Mouse (Mus musculus): ENCODE measurements around the gene Cd3d. TPM values are rescaled to one million over a fixed set of nuclear protein-coding genes. Genes with fewer than 3 reads are reported as not detected.

Cd3d gene
- polyA plus RNA-seq, 1 experiment from 2014 or later: 0.45 TPM

DNA sequence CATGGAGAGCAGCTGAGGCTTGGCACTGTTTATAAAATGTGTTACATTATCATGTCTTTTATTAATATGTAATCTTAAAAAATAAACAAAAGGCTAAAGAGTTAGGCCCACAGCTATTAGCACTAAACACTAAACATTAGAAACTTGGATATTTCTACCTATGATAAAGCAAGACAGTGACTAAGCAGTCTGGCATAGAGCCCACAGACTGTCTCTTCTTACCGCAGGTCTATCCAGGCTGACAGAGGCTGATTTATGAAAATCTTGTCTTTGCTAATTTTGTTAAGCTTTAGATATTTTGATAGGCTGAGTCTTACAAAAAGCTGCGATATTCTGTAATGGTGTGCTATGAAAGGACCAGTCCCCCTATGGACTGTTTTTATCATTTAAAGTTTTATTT, 11.7 kb downstream of the Cd3d start:
- WGBS: 69% methylated on average over 2 of the region's 2 CpGs
- Histone ChIP-seq H3K27ac (replicated peaks) (no peak overlapping the region), H3K4me3 (no peak overlapping the region), H3K4me2 (no peak overlapping the region), H3K9ac (no peak overlapping the region), H3K4me1 (no peaks in the 10 kb centered on the region), H3K9me3 (no peaks in the 10 kb centered on the region), H3K27me3 (replicated peaks) (peaks cover 6% of the 10 kb centered on the region), H3K36me3 (no peaks in the 10 kb centered on the region)
- no peak for ATAC-seq (ENCODE audit: extremely low read depth, insufficient number of reproducible peaks, low FRiP score, low TSS enrichment)

DNA sequence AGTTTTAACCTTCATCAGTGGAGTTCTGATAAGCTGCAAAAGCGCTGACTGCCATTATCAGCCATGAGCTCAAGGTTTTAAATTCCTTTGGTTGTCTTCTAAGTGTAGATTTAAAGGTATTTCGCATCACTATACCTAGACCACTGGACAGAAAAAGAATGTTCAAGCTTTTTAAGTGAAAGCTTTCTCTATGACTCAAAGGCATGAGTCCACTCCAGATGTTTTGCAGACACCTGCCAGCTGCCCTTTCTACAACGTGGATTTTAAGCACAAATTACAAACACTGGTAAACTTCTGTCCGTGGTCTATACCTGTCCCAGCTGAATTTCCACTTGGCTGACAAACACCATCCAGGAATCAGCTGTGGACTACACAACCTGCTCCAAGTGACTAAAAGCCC, 13.4 kb downstream of the Cd3d start:
- ATAC-seq (ENCODE audit: extremely low read depth, insufficient number of reproducible peaks, low FRiP score, low TSS enrichment): no peak
- 50% methylated on average over 4 of the region's 4 CpGs for WGBS

DNA sequence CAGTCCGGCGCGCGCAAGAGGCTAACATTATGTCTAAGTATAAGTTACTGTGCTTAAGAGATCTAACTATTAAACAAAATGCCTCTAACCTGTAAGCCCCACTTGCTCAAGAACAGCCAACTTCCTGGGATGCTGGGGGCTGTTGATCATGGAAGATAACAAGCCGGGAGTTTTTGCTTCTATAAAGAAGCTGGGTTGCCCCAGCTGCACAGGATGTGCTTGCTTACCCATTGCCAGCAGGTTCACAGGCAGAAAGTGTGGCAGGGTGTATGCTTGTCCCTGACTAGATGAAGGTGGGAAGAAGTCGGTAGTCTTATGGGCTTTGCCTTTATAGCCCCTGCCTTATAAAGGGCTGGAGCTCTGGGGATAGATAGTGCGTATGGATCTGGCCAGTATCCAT, 15.0 kb downstream of the Cd3d start:
- ATAC-seq (ENCODE audit: extremely low read depth, insufficient number of reproducible peaks, low FRiP score, low TSS enrichment): no peak
- Histone ChIP-seq H3K4me3 (no peak overlapping the region), H3K9ac (no peak overlapping the region), H3K27ac (replicated peaks) (no peak overlapping the region), H3K4me1 (no peaks in the 10 kb centered on the region), H3K27me3 (replicated peaks) (peaks cover 21% of the 10 kb centered on the region), H3K4me2 (no peak overlapping the region), H3K9me3 (no peaks in the 10 kb centered on the region), H3K36me3 (no peaks in the 10 kb centered on the region)
- 91% methylated on average over 7 of the region's 7 CpGs for WGBS

More for the DNA sequence above, 13.4 kb downstream of the Cd3d start:
- Histone ChIP-seq H3K9me3 (no peaks in the 10 kb centered on the region), H3K4me1 (no peaks in the 10 kb centered on the region), H3K9ac (no peak overlapping the region), H3K27me3 (replicated peaks) (peaks cover 19% of the 10 kb centered on the region), H3K4me3 (no peak overlapping the region), H3K36me3 (no peaks in the 10 kb centered on the region), H3K4me2 (no peak overlapping the region), H3K27ac (replicated peaks) (no peak overlapping the region)

DNA sequence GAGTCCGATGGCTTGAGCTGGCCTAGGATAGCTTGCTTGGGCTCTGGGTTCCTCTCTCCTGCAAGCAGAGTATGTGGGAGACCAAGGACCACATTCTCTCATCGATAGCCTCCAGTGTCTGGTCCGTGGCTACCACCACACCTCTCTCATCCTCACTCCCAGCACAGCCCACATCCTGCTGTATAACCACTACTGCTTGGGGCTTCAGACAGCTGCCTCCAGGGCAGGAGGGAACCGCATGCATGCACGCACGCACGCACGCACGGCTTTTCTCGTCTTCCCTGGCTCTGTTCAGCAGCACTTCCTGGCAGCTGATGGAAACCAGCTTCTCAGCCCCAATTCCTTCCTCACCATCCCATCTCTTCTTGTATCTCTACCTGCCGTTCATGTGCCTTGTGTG, 16.6 kb downstream of the Cd3d start:
- no peak for ATAC-seq (ENCODE audit: extremely low read depth, insufficient number of reproducible peaks, low FRiP score, low TSS enrichment)
- H3K27ac ChIP-seq (replicated peaks): no peak overlapping the region
- H3K4me3 ChIP-seq: no peak overlapping the region
- no peaks in the 10 kb centered on the region for H3K36me3 ChIP-seq
- no peaks in the 10 kb centered on the region for H3K9me3 ChIP-seq
- peaks cover 29% of the 10 kb centered on the region for H3K27me3 ChIP-seq (replicated peaks)
- H3K4me1 ChIP-seq: no peaks in the 10 kb centered on the region
- no peak overlapping the region for H3K9ac ChIP-seq
- WGBS: 67% methylated on average over 11 of the region's 11 CpGs
- no peak overlapping the region for H3K4me2 ChIP-seq

DNA sequence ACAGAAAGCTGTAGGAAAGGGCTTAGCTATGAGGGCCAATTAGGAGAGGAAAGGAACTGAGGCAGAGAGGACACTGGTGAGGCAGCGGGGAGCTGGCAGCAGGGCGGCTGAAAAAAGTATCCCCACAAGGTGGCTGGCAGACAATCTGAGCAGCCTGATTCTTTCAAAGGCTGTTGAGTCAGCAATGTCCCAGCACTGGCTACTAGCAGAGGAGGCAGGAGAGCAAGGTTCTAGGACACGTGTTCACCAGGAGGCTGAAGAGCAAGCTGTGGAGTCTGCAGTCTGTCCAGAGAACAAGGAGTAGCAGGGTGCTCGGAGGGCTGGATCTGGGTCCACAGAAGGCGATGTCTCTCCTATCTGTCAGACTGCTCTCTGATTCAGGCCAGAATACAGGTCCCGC, 17.6 kb downstream of the Cd3d start:
- H3K4me2 ChIP-seq: no peak overlapping the region
- H3K27me3 ChIP-seq (replicated peaks): peaks cover 32% of the 10 kb centered on the region
- no peak overlapping the region for H3K9ac ChIP-seq
- no peaks in the 10 kb centered on the region for H3K36me3 ChIP-seq
- ATAC-seq (ENCODE audit: extremely low read depth, insufficient number of reproducible peaks, low FRiP score, low TSS enrichment): no peak
- H3K27ac ChIP-seq (replicated peaks): no peak overlapping the region
- no peak overlapping the region for H3K4me3 ChIP-seq
- H3K4me1 ChIP-seq: no peaks in the 10 kb centered on the region
- WGBS: 43% methylated on average over 6 of the region's 6 CpGs
- H3K9me3 ChIP-seq: no peaks in the 10 kb centered on the region

DNA sequence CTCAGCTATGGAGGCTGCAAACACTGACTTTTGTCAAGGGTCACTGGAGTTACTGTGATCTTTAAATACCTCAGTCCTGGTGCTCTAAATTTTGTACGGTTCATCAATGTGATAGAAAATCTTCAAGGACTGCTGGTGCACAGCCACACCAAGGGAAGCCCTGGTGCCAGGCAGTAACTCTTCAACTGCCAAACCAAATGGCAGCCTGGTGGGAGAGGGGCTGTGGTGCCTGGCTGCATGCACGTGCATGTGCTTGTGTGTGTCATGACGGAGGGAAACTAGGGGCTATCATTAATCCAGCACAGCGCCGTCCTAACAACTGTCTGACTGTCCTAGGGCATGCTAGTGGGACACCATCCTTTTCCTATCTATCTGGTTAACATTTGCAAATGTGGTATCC, 18.2 kb downstream of the Cd3d start:
- Histone ChIP-seq H3K4me3 (no peak overlapping the region), H3K4me1 (no peaks in the 10 kb centered on the region), H3K27me3 (replicated peaks) (peaks cover 34% of the 10 kb centered on the region), H3K9ac (no peak overlapping the region), H3K27ac (replicated peaks) (no peak overlapping the region), H3K36me3 (no peaks in the 10 kb centered on the region), H3K9me3 (no peaks in the 10 kb centered on the region), H3K4me2 (no peak overlapping the region)
- WGBS: 68% methylated on average over 5 of the region's 5 CpGs
- no peak for ATAC-seq (ENCODE audit: extremely low read depth, insufficient number of reproducible peaks, low FRiP score, low TSS enrichment)

DNA sequence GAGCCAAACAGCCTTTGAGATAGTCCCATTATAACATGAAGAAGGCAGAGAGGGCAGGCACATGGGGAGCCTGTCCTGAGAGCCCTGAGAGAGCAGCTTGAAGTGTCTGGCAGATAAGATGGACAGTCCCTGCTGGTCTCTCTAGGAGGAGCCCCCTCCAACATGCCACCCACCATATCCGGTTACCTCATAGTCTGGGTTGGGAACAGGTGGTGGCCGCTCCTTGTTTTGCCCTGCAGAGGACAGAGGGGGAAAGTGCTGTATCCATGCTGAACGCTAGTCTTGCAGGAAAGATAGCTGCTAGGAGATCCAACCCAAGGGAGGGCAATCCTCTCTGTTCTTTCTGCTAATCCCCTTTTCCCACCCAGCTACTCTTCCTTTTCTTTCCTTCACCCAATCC, 18.7 kb downstream of the Cd3d start:
- Histone ChIP-seq H3K27ac (replicated peaks) (no peak overlapping the region), H3K4me1 (no peaks in the 10 kb centered on the region), H3K27me3 (replicated peaks) (peaks cover 37% of the 10 kb centered on the region), H3K9ac (no peak overlapping the region), H3K4me2 (no peak overlapping the region), H3K36me3 (no peaks in the 10 kb centered on the region), H3K9me3 (no peaks in the 10 kb centered on the region), H3K4me3 (no peak overlapping the region)
- 19% methylated on average over 3 of the region's 3 CpGs for WGBS
- ATAC-seq (ENCODE audit: extremely low read depth, insufficient number of reproducible peaks, low FRiP score, low TSS enrichment): no peak

DNA sequence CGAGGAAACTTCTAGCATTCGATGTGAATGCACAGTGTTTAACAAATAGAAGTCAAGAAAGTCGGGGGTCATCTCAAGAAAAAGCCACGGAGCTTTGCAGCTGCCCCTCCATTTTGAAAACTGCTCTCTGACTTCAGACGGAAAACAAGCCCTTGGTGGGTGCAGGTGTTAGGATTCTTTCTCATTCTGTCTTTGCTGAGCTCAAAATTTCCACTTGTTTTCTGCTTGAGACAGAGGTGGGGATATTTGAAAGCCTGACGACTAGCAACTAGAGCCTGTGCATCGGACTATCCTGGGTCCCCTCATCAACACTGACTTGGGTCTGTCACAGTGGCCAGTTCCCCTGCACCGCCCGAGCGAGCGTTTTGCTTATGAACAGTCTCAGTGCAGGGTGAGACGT, 25.8 kb downstream of the Cd3d start:
- ATAC-seq (ENCODE audit: extremely low read depth, insufficient number of reproducible peaks, low FRiP score, low TSS enrichment): no peak
- no peak overlapping the region for H3K9ac ChIP-seq
- H3K36me3 ChIP-seq: no peaks in the 10 kb centered on the region
- WGBS: 61% methylated on average over 12 of the region's 12 CpGs
- no peak overlapping the region for H3K27ac ChIP-seq (replicated peaks)
- no peak overlapping the region for H3K4me3 ChIP-seq
- H3K4me2 ChIP-seq: no peak overlapping the region
- H3K9me3 ChIP-seq: no peaks in the 10 kb centered on the region
- no peaks in the 10 kb centered on the region for H3K4me1 ChIP-seq
- peaks cover 52% of the 10 kb centered on the region for H3K27me3 ChIP-seq (replicated peaks)

DNA sequence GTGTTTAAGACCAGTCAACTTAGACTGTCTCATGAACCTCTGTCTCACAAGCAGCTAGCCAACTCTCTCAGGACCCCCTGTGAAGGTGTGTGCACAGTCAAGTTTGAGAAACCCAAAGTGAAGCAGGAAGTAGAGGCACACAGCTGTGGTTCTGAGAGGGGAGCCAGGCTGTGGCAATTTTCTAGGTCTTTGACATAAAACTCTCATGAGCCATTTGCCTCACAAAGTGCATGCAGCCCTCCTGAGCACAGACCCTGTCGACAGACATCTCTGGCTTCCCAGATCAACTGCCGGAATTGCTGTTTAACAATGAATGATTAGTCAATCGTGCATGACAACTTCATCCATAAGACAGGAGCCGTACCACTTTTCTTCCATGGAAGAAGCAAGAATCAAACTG, 26.8 kb downstream of the Cd3d start:
- Histone ChIP-seq H3K9me3 (no peaks in the 10 kb centered on the region), H3K36me3 (no peaks in the 10 kb centered on the region), H3K27me3 (replicated peaks) (peaks cover 47% of the 10 kb centered on the region), H3K4me1 (no peaks in the 10 kb centered on the region), H3K9ac (no peak overlapping the region), H3K4me2 (no peak overlapping the region), H3K4me3 (no peak overlapping the region), H3K27ac (replicated peaks) (no peak overlapping the region)
- no peak for ATAC-seq (ENCODE audit: extremely low read depth, insufficient number of reproducible peaks, low FRiP score, low TSS enrichment)
- 79% methylated on average over 4 of the region's 4 CpGs for WGBS

DNA sequence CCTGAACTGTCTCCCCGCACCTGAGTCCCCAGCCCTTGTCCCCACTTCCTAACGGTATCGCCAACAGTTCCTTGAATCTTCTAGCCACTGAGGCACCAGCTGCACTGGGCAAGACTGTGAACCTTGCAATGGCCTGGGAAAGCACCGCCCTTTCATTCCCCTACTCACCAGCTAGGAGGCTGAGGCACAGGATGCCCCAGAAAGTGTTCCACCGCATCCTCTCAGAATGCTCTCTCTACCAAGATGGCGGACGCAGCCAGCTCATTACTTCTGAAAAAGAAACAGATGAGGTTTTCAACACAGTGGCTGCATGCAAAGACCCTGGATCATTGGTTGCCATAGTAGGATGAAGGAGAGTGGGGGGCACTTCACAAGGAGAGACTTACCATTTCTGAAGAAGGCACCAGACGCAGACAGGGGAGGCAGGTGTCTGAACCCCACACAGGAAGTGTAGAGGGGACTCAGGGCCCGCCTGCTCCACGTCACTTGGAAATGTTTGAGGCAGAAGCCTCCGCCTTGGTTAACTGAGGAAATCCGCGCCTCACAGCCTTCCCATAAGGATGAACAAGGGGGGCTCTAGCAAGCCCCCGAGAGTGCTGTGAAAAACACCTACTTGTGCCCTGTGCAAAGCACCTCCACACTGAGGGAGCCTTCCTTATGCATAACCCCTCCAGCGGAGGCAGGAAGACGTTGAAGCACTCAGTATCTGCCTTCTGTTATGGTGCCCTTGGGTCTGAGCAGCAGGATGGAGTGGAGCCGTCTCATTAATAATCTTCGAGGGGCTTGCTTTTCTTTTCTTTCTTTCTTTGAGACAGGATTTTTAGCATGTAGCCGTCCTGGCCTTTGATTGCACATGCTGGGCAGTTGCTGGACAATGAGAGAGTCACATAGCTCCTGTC, 27.8 kb downstream of the Cd3d start, which contains the start of gene Cd3e:
Cd3e (minus strand) TSS at position 448 of the 899 bp plus-strand sequence.
- no peak within 1 kb of the TSS for H3K9ac ChIP-seq
- H3K4me3 ChIP-seq: no peak within 1 kb of the TSS
- no peak within 1 kb of the TSS for H3K27ac ChIP-seq (replicated peaks)
- 77% methylated on average over 19 of the region's 19 CpGs for WGBS
- H3K9me3 ChIP-seq: no peaks in the 10 kb centered on the region
- ATAC-seq (ENCODE audit: extremely low read depth, insufficient number of reproducible peaks, low FRiP score, low TSS enrichment): no peak
- H3K27me3 ChIP-seq (replicated peaks): peaks cover 43% of the 10 kb centered on the region
- H3K4me2 ChIP-seq: no peak within 1 kb of the TSS
- H3K4me1 ChIP-seq: no peaks in the 10 kb centered on the region
- no peaks in the 10 kb centered on the region for H3K36me3 ChIP-seq

DNA sequence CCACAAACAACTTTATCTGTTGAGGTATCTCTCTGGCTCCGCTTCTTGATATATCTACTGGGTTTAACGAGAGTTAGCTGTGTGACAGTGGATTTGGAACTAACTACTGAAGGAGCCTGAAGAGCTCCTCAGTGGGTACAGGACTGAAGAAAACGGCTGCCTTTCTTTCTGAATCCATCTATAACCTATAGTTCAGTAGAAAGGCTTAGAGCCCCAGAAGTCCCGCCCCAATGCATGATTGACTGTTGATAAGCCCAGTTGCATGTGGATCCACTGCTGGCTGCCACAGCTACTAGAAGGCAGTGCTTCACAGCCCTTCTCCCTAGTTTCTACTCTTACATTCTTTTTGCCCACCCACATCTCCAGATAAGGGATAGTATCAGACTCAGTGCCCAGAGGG, 28.9 kb downstream of the Cd3d start:
- 62% methylated on average over 4 of the region's 4 CpGs for WGBS
- ATAC-seq (ENCODE audit: extremely low read depth, insufficient number of reproducible peaks, low FRiP score, low TSS enrichment): no peak
- H3K9ac ChIP-seq: no peak overlapping the region

DNA sequence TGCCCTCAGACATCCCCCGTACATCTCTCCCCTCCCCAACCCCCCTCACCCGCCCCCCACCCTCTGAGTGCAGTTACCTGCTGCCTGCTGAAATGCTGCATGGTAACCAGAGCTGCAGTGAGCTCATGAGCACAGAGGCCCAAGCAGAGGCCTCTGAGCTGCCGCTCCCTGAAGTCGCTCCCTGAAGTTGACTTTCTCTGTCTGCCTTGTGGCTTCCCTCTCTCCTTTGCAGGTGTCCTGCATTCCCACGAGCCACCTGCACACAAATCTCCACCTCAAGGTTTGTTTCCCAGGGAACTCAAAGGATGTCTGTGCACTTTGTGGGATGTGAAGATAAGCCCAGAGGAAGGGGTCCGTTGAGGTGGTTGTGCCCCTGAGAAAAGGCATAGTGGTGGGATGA, 29.7 kb downstream of the Cd3d start:
- H3K27me3 ChIP-seq (replicated peaks): peaks cover 32% of the 10 kb centered on the region
- no peaks in the 10 kb centered on the region for H3K4me1 ChIP-seq
- H3K4me3 ChIP-seq: no peak overlapping the region
- H3K36me3 ChIP-seq: no peaks in the 10 kb centered on the region
- no peak overlapping the region for H3K9ac ChIP-seq
- no peaks in the 10 kb centered on the region for H3K9me3 ChIP-seq
- no peak overlapping the region for H3K27ac ChIP-seq (replicated peaks)
- no peak overlapping the region for H3K4me2 ChIP-seq
- WGBS: 45% methylated on average over 6 of the region's 6 CpGs
- ATAC-seq (ENCODE audit: extremely low read depth, insufficient number of reproducible peaks, low FRiP score, low TSS enrichment): no peak

More for the DNA sequence above, 28.9 kb downstream of the Cd3d start:
- Histone ChIP-seq H3K9me3 (no peaks in the 10 kb centered on the region), H3K4me2 (no peak overlapping the region), H3K4me3 (no peak overlapping the region), H3K4me1 (no peaks in the 10 kb centered on the region), H3K27me3 (replicated peaks) (peaks cover 36% of the 10 kb centered on the region), H3K27ac (replicated peaks) (no peak overlapping the region), H3K36me3 (no peaks in the 10 kb centered on the region)
